Mouse (Mus musculus) inflammation-experienced regulatory T-cells, adult 6 months (primary cell): ENCODE data around the gene Eml2. TPM values are rescaled to one million over a fixed set of nuclear protein-coding genes. Genes with fewer than 3 reads are reported as not detected.

Experiments used
- ATAC-seq: one replicate; pipeline ENCODE4 v1.8.0; 2017
- polyA plus RNA-seq, 3 experiments: library from polyadenylated mRNA; unstranded; fragments of 100-300 nt; shearing (Covaris generic); gene quantifications; one replicate each; pipeline ENCODE4 v1.2.1; 2017

Gene Eml2
- polyA plus RNA-seq, 3 experiments from 2014 or later = 10.2 to 16.5 (median 16.5) TPM

GRCm38 (mm10) chr7:19231849-19232248 is 55.6 kb downstream of the Eml2 start:
- ATAC-seq = no peak

GRCm38 (mm10) chr7:19234652-19235051 is 58.4 kb downstream of the Eml2 start:
- ATAC-seq = no peak

GRCm38 (mm10) chr7:19235092-19235671 is 59.0 kb downstream of the Eml2 start:
- no peak for ATAC-seq

- no peak for ATAC-seq
These were observed 60.2 kb downstream of the Eml2 start for GRCm38 (mm10) chr7:19236411-19236810.

GRCm38 (mm10) chr7:19238344-19238743 is 62.1 kb downstream of the Eml2 start:
- ATAC-seq = no peak

- ATAC-seq = peak; percentile 97
These were observed 63.2 kb downstream of the Eml2 start for GRCm38 (mm10) chr7:19239423-19239822.

GRCm38 (mm10) chr7:19239986-19240385 is 63.8 kb downstream of the Eml2 start:
- ATAC-seq = no peak

GRCm38 (mm10) chr7:19240905-19241463 is 64.8 kb downstream of the Eml2 start:
- no peak for ATAC-seq

- ATAC-seq = no peak
These were observed 65.8 kb downstream of the Eml2 start for GRCm38 (mm10) chr7:19242005-19242404.

- ATAC-seq = no peak
These were observed 67.6 kb downstream of the Eml2 start for GRCm38 (mm10) chr7:19243858-19244257.

GRCm38 (mm10) chr7:19245083-19245482 is 68.9 kb downstream of the Eml2 start:
- ATAC-seq = no peak

- no peak for ATAC-seq
These were observed 70.6 kb downstream of the Eml2 start for GRCm38 (mm10) chr7:19246855-19247254.

- ATAC-seq = no peak
These were observed 71.3 kb downstream of the Eml2 start for GRCm38 (mm10) chr7:19247511-19247910.

- ATAC-seq = no peak
These were observed 75.9 kb downstream of the Eml2 start for GRCm38 (mm10) chr7:19252078-19252477.

- ATAC-seq = no peak
These were observed 77.2 kb downstream of the Eml2 start for GRCm38 (mm10) chr7:19253437-19253836.

- no peak for ATAC-seq
These were observed 79.2 kb downstream of the Eml2 start for GRCm38 (mm10) chr7:19255395-19255794.

Other genes with a start within 250 kb of the Eml2 start
- not detected for gene Nanos2, start 189.0 kb upstream of the Eml2 start, polyA plus RNA-seq
- gene Mypop, start 185.2 kb upstream of the Eml2 start, polyA plus RNA-seq = 1 to 10 TPM; 2.1 to 2.7 (median 2.6) TPM
- gene Irf2bp1, start 172.4 kb upstream of the Eml2 start, polyA plus RNA-seq = 1 to 10 TPM; 1.1 to 2.6 (median 1.9) TPM
- not detected for gene Foxa3, start 152.9 kb upstream of the Eml2 start, polyA plus RNA-seq
- gene Sympk, start 152.0 kb upstream of the Eml2 start, polyA plus RNA-seq = 10 to 100 TPM in 1 of 3 experiments, 1 to 10 TPM in 2; 8.2 to 12.2 (median 9.2) TPM
- gene Rsph6a, start 121.7 kb upstream of the Eml2 start, polyA plus RNA-seq = not detected
- gene Dmwd, start 100.2 kb upstream of the Eml2 start, polyA plus RNA-seq = under 1 TPM in 1 of 3 experiments, not detected in 2; 0.27 TPM
- gene Dmpk, start 92.6 kb upstream of the Eml2 start, polyA plus RNA-seq = not detected
- gene Six5, start 81.8 kb upstream of the Eml2 start, polyA plus RNA-seq = 1 to 10 TPM in 2 of 3 experiments, under 1 TPM in 1; 0.15 to 1.2 (median 1.0) TPM
- gene Gm4969, start 58.1 kb upstream of the Eml2 start, polyA plus RNA-seq = under 1 TPM in 1 of 3 experiments, not detected in 2; 0.11 TPM
- 10 to 100 TPM; 18.3 to 20.6 (median 20.0) TPM for gene Fbxo46, start 56.6 kb upstream of the Eml2 start, polyA plus RNA-seq
- 10 to 100 TPM in 1 of 3 experiments, 1 to 10 TPM in 2; 7.7 to 10.0 (median 8.5) TPM for gene Qpctl, start 27.1 kb upstream of the Eml2 start, polyA plus RNA-seq
- 10 to 100 TPM; 73.5 to 94.3 (median 75.9) TPM for gene Snrpd2, start 26.7 kb upstream of the Eml2 start, polyA plus RNA-seq
- gene Gipr, start 10.3 kb upstream of the Eml2 start, polyA plus RNA-seq = not detected
- gene Gpr4, start 36.1 kb downstream of the Eml2 start, polyA plus RNA-seq = under 1 TPM in 1 of 3 experiments, not detected in 2; 0.13 TPM
- 10 to 100 TPM; 14.3 to 20.8 (median 16.6) TPM for gene Opa3, start 51.9 kb downstream of the Eml2 start, polyA plus RNA-seq
- gene Vasp, start 95.4 kb downstream of the Eml2 start, polyA plus RNA-seq = 100 to 1,000 TPM in 1 of 3 experiments, 10 to 100 TPM in 2; 74.0 to 103 (median 94.6) TPM
- 1 to 10 TPM in 2 of 3 experiments, under 1 TPM in 1; 0.74 to 3.1 (median 2.1) TPM for gene Ppm1n, start 103.6 kb downstream of the Eml2 start, polyA plus RNA-seq
- not detected for gene Rtn2, start 106.2 kb downstream of the Eml2 start, polyA plus RNA-seq
- gene Fosb, start 133.6 kb downstream of the Eml2 start, polyA plus RNA-seq = 1 to 10 TPM in 2 of 3 experiments, under 1 TPM in 1; 0.98 to 8.0 (median 2.0) TPM
- gene Ercc1, start 168.4 kb downstream of the Eml2 start, polyA plus RNA-seq = 10 to 100 TPM; 51.1 to 68.7 (median 55.2) TPM
- 10 to 100 TPM in 2 of 3 experiments, 1 to 10 TPM in 1; 8.9 to 22.4 (median 17.6) TPM for gene Cd3eap, start 183.1 kb downstream of the Eml2 start, polyA plus RNA-seq
- gene Ppp1r13l, start 183.3 kb downstream of the Eml2 start, polyA plus RNA-seq = not detected
- gene Ercc2, start 205.6 kb downstream of the Eml2 start, polyA plus RNA-seq = 10 to 100 TPM in 2 of 3 experiments, 1 to 10 TPM in 1; 7.8 to 10.9 (median 10.8) TPM
- gene Klc3, start 227.7 kb downstream of the Eml2 start, polyA plus RNA-seq = 1 to 10 TPM; 1.5 to 4.8 (median 2.7) TPM
- under 1 TPM in 1 of 3 experiments, not detected in 2; 0.25 TPM for gene Ckm, start 228.4 kb downstream of the Eml2 start, polyA plus RNA-seq